Mouse (Mus musculus): ENCODE measurements around the gene Ttc27.

The Ttc27 gene

DNA sequence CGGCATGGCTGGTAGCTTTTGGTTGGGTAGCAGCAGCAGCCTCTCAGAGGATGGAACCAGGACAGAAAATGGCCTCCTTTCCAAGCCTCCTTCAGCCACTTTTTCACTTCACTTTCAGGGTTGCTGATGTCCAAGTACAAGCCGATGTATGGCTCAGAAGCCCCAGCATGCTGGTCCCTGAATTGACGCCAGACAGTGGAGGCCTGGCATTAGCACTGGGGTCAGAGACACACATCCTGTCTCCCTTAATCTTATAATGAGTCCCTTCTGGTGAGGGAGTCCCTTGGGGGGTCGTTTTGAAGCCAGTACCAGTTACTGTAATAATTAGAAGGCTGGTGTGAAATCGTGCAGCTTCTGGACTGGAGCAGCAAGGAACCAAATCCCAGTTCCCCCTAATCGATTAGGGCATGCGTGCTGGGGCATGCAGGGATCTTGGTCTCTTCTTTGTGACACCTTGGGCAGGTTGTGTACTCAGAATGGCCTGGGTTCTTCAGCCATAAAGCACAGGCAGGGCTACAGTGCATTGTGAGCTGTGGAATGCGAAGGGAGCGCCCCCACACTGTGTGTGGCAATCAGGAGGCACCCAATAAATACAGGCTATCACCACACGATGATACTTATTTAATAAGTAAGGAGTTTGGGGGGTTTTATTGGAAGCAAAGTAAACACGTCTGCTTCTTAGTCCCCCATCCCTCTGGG is 171.5 kb downstream of the Ttc27 start:
- no peak for DNase-seq (ENCODE audit: low spot score)

DNA sequence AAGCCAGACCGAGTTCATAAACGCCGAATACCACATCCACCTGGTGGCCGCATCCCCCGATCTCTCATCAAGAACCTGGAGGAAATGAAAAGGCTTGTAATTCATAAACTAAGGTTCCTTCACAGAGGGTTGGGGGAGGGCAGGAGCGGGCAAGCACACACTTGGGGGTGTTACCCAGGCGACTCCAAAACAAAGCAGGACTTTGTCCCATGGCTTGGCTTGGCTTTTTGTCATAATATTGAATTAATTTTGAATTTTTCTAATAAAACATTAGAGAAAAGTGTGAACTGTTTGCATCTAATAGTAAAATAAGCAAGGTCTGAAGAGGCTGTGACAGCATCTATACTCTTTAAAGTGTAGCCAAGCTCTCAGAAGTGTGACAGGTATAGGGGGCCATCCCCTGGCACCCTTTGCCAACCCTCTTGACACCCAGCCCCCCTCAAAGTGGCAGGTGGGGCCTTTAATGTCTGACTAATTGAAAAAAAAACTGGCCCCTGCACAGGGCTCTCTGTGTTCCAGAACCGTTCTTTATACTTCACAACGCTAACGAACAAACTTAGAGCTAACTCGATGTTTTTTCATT is 172.1 kb downstream of the Ttc27 start:
- no peak for DNase-seq (ENCODE audit: low spot score)

DNA sequence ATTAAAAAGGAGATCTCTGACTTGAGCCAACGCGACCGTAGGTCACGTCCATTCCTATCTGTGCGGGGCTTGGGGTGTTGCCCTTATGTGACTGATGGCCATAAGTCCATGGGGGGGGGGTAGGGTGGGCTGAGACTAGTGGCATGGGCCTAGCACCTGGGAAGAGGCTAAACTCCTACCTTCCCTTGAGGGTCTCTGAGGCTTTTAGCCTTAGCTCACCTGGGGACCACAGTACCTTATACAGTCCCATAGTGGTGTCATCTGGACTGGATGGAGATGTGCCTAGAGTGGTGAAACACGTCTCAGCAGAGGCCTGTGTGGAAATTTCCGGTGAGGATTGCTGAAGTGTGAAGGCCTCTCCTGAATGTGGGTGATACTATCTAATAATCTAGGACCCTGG is 184.9 kb downstream of the Ttc27 start:
- DNase-seq (ENCODE audit: low spot score), result no peak

DNA sequence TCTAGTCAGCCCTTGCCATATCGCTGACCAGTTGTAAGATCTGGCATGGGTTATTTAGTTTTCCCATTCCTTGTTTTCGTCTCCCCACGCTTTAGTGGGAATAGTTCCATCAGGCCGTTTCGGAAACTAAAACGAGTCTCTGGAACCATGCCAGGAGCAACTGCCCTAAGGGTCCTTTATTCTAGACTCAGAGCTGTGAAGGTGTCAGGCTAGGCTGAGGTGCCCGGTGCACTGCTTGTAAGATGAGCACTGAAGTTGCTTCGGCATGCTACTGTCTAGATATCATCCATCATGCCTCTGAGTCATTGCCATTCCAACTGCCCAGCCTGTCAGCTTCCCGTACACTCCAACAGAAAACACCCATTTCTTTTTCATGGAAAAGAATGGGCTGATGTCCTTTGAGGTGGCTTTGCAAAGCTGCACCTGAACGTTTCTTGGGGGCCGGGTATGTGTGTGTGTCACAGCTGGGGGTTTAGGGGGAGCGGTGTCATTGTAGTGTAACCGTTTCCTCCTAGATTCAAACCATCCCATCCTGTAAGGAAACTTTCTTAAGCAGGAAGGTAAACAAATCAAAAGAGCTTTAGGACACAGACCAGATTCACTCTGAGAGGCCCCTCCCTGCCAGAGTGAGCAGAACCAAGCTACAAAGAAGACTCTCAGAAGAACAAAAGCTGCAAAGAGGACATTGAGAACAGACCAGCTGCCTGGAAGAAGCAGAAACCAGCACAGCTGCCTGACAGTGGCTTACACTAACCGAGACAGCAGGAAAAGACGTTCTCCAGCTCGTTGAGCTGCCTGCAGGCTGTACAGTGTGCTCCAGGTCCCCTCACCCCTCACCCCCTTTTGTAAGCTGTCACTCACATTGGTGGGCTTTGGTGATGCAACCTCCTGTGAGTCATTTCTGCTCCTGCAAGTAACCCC is 186.1 kb downstream of the Ttc27 start:
- no peak for DNase-seq (ENCODE audit: low spot score)

DNA sequence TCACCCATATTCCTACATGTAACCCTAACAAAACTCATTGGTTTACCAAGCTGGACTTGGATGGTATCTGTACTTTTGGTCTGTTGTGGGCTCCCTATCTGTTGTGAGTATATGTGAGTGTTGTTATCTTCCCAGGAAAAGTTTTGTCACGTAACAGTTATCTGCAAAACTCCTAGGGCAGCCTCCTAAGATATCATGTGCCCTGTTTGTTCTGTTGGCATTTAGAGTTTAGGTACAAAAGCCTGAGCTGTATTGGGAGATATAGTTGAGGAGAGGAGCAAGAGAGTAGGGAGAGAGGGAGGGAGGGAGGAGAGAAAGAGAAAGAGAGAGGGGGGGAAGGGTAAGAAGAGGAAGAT is 186.8 kb downstream of the Ttc27 start:
- no peak for DNase-seq (ENCODE audit: low spot score)

DNA sequence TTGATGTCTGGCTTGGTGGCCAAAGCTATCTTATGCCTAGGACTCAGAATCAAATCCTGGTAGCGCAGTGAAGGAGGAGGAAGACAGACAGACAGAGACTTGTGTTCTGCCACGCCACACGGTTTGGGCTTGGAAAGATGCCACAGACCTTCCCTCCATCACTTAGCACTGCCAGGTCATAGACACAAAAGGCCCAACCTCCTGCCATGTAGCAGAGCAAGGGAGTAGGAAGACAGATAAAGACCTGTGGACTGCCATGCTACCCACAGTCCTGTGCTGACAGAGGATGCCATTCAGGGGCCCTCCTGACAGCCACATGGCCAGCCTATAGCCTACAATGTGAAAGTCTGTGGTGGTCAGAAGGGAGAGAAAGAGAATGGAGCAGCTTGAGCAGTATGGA is 187.4 kb downstream of the Ttc27 start:
- DNase-seq (ENCODE audit: low spot score), result no peak

DNA sequence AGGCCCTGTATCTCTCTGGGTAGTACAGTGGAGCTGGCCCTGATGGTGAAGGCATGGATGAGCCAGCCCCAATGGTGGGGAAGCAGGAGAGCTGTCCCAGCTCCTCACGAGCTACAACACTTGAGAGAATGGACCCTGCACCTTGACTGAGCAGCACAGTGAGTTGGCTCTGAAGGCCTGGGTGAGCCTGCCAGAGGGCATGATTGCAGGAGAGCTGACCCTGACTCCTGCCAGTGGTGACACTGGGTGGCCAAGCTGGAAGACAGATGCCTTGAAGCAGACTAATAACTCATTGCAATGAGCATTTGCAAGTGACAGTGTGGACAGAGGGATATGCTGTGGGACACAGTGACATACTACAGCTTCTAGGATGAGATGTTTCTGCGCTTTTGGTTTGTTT is 195.5 kb downstream of the Ttc27 start:
- no peak for DNase-seq (ENCODE audit: low spot score)

Measured in urinary bladder, postnatal 14 days (tissue).